Mouse (Mus musculus): Measurements from ENCODE around the gene Rpl38.

- TF ChIP-seq CTCF (IDR thresholded peaks at IDR 0.05) (no peak), EP300 (IDR thresholded peaks at IDR 0.05) (no peak)
These were observed 47.2 kb downstream of the Rpl38 start for GRCm38 (mm10) chr11:114715531-114715930.
